Mouse (Mus musculus) megakaryocyte, embryonic 14.5 days (primary cell): ENCODE data around the gene Map3k21.

Source experiments
- FLI1 ChIP-seq: IDR thresholded peaks from 2 replicates; pipeline ENCODE4 v1.6.1; 2012; ENCODE audit warnings: low read length, inconsistent platforms, mixed read lengths
- GATA1 ChIP-seq: IDR thresholded peaks from 3 replicates; pipeline ENCODE4 v1.6.1; 2012; ENCODE audit warnings: mixed read lengths, low read length, inconsistent platforms, borderline replicate concordance

- TF ChIP-seq FLI1: no peak
- no peak for TF ChIP-seq GATA1
These were observed 73.9 kb downstream of the Map3k21 start for GRCm38 (mm10) chr8:125984140-125984539.
